Mouse (Mus musculus): Measurements from ENCODE around the gene H2-Oa. TPM values are rescaled to one million over a fixed set of nuclear protein-coding genes. Genes with fewer than 3 reads are reported as not detected.
A peak's percentile ranks its signal among the peaks of the same experiment; 100 is the strongest.

H2-Oa gene
- polyA plus RNA-seq, 1 experiment from 2014 or later: 1.1 TPM

DNA sequence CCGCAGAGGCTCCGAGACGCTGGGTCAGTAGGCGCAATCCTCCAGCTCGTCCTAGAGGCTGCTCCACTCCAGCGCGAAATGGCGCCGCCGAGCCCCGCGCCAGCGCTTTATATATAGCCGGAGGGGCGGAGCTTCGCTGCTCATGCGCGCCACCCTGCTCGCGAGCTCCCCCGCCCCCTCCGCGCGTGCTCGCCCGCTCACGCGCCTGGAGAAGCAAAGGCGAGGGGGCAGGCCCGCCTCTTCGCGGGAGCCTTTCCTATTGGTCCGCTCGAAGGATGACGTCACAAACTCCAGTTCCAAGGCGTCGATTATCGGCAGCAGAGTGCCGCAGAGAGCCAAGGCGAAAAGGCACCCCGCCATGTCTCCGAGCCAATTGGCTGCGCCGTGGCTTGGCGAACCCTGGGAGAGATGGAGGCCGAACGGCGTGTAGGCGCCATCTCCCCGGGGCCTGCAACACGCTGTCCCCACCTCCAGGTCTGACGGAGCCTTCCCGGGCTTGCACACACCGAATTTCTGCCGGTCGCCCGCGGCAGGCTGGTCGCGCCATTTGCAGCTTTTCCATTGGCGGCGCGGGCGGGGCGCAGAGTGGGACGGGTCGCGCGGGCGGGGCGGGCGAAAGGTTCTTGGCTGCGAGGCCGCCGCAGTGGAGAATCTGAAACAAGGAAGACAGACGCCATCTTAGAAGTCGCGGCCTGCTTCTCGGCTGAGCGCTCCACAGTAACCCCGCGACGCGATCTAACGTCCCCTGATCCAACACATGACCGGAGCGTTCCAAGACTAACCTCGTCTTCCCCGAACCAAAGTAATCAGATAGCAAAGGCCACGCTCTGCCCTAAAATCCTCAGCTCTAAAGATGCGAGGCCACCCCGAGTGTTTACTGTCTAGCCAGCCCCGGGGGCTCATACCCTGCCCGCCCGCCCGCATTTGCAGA lies 27.4 kb downstream of the H2-Oa start, which contains the start of gene H2-DMa:
Gene H2-DMa, plus strand, starts transcription at position 293 of the 931 bp plus-strand sequence.
- DNase-seq (ENCODE audit: low spot score): peak; percentile 100
- Histone ChIP-seq H3K4me3 (ENCODE audit: low read depth, low read length) (peak within 1 kb of the TSS; percentile 92), H3K9me3 (ENCODE audit: low read length) (no peaks in the 10 kb centered on the region), H3K9ac (replicated peaks; ENCODE audit: low read depth) (peak within 1 kb of the TSS; percentile 96), H3K27ac (ENCODE audit: low read length) (peak within 1 kb of the TSS; percentile 100), H3K4me2 (replicated peaks; ENCODE audit: low read depth, low read length) (peak within 1 kb of the TSS; percentile 94), H3K4me1 (ENCODE audit: insufficient read depth, low read depth, low read length) (peaks cover 14% of the 10 kb centered on the region; the same call in 1 of the 2 replicates), H3K27me3 (replicated peaks; ENCODE audit: insufficient read depth, low read length) (no peaks in the 10 kb centered on the region), H3K36me3 (ENCODE audit: insufficient read depth, low read length) (peaks cover 25% of the 10 kb centered on the region)
- 3% methylated on average over 84 of the region's 96 CpGs for WGBS
- ATAC-seq: peak; percentile 73
- TF ChIP-seq CTCF (IDR thresholded peaks at IDR 0.05) (peak; percentile 8; the same call in 1 of the 2 replicates), EP300 (IDR thresholded peaks at IDR 0.05) (no peak; the same call in 1 of the 2 replicates)

DNA sequence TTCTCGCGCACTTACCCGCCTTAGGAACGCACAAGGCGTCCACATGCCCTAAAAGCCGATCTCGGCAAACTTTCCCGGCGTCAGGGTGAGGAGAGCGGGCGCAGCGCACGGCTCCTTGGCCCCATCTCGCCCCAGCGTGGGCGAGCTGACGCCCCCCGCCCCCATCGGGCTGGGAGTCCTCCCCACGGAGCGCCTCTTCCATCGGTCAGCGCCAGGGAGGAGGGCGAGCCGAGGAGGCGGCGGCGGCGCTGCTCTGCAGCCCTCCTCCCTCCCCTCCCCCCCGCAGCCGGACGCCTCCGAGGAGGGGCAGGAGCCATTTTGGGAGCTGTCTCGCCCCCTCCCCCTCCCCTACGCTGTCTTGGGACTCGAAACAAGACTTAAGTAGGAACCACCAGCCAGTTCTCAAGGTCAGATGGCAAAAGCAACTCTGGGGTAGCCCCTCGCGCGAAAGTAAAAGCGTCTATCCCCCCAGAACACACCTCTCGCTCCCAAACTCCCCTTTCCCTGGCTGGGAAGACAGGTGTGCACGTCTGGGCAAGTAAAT lies 28.1 kb downstream of the H2-Oa start:
- Histone ChIP-seq H3K9ac (replicated peaks; ENCODE audit: low read depth) (peak overlapping the region; percentile 96), H3K4me3 (ENCODE audit: low read depth, low read length) (peak overlapping the region; percentile 92), H3K27ac (ENCODE audit: low read length) (peak overlapping the region; percentile 100), H3K36me3 (ENCODE audit: insufficient read depth, low read length) (peaks cover 18% of the 10 kb centered on the region), H3K4me2 (replicated peaks; ENCODE audit: low read depth, low read length) (peak overlapping the region; percentile 94), H3K27me3 (replicated peaks; ENCODE audit: insufficient read depth, low read length) (no peaks in the 10 kb centered on the region), H3K4me1 (ENCODE audit: insufficient read depth, low read depth, low read length) (peaks cover 17% of the 10 kb centered on the region; the same call in 1 of the 2 replicates), H3K9me3 (ENCODE audit: low read length) (no peaks in the 10 kb centered on the region)
- peak; percentile 34 for ATAC-seq
- WGBS: 0% methylated on average over 26 of the region's 42 CpGs
- TF ChIP-seq EP300 (IDR thresholded peaks at IDR 0.05): no peak; the same call in 1 of the 2 replicates
- no peak for TF ChIP-seq CTCF (IDR thresholded peaks at IDR 0.05)
- peak; percentile 93 for DNase-seq (ENCODE audit: low spot score)

DNA sequence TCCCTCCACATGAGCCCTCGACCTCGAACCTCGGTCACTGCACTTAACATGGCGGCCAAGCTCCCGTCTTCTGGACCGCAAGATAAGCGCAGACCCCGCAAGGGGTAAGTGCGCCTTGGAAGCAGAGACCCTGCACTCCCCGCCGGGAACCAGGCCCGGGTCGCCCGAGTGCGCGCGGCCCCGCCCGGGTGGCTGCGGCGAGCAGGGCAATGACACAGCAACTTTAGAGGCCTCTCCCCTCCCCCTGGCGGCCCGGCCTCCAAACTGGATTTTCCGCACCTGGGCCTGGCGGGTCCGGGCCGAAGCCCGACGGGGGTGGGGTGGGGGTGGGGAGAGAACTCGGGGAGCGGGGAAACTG lies 28.7 kb downstream of the H2-Oa start:
- ATAC-seq: peak; percentile 34
- under 1% methylated on average over 29 of the region's 31 CpGs for WGBS
- Histone ChIP-seq H3K4me2 (replicated peaks; ENCODE audit: low read depth, low read length) (peak overlapping the region; percentile 94), H3K4me3 (ENCODE audit: low read depth, low read length) (peak overlapping the region; percentile 92), H3K9me3 (ENCODE audit: low read length) (no peaks in the 10 kb centered on the region), H3K4me1 (ENCODE audit: insufficient read depth, low read depth, low read length) (peaks cover 17% of the 10 kb centered on the region; the same call in 1 of the 2 replicates), H3K36me3 (ENCODE audit: insufficient read depth, low read length) (peaks cover 12% of the 10 kb centered on the region), H3K27ac (ENCODE audit: low read length) (peak overlapping the region; percentile 100), H3K9ac (replicated peaks; ENCODE audit: low read depth) (peak overlapping the region; percentile 96), H3K27me3 (replicated peaks; ENCODE audit: insufficient read depth, low read length) (no peaks in the 10 kb centered on the region)
- TF ChIP-seq CTCF (IDR thresholded peaks at IDR 0.05): peak; percentile 52
- TF ChIP-seq EP300 (IDR thresholded peaks at IDR 0.05): no peak
- no peak for DNase-seq (ENCODE audit: low spot score)

DNA sequence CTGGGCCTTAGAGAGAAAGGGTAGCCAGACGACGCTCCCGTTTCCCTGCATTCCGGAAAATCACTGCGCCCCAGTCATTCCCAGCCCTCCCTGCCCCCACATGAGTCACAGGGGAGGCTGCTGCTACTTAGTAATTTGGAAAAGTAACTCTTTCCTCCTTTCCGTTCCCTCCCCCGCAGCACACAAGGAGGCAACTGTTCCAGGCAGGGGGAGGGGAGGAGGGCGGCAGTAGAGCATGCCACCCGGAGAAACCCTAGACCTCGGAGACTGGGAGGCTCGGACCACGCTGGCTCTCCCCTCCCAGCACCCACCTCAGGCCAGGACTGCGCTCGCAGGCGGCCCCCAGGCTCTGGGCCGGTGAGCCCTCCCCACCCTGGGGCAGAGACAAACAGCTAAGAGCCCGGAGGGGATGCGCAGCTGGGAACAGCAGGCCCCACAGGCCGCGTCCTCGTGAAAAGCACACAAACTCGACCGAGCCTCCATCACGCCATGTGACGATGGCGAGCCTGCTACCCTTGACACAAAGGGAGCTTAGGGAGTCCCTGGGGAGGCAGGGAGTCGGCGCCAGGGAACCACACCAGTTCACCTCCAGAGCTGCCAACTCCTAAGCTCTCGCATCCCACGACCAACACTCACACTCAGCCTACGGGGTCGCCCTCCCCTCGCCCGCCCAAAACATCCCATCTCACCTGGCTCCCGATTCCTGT lies 29.2 kb downstream of the H2-Oa start:
- Histone ChIP-seq H3K27me3 (replicated peaks; ENCODE audit: insufficient read depth, low read length) (no peaks in the 10 kb centered on the region), H3K9ac (replicated peaks; ENCODE audit: low read depth) (peak overlapping the region; percentile 96), H3K9me3 (ENCODE audit: low read length) (no peaks in the 10 kb centered on the region), H3K4me2 (replicated peaks; ENCODE audit: low read depth, low read length) (peak overlapping the region; percentile 94), H3K27ac (ENCODE audit: low read length) (peak overlapping the region; percentile 100), H3K36me3 (ENCODE audit: insufficient read depth, low read length) (peaks cover 7% of the 10 kb centered on the region), H3K4me3 (ENCODE audit: low read depth, low read length) (peak overlapping the region; percentile 92), H3K4me1 (ENCODE audit: insufficient read depth, low read depth, low read length) (peaks cover 17% of the 10 kb centered on the region; the same call in 1 of the 2 replicates)
- no peak for TF ChIP-seq CTCF (IDR thresholded peaks at IDR 0.05)
- peak; percentile 69; the same call in 1 of the 2 replicates for TF ChIP-seq EP300 (IDR thresholded peaks at IDR 0.05)
- WGBS: 1% methylated on average over 24 of the region's 35 CpGs
- peak; percentile 98 for DNase-seq (ENCODE audit: low spot score)
- peak; percentile 39 for ATAC-seq

DNA sequence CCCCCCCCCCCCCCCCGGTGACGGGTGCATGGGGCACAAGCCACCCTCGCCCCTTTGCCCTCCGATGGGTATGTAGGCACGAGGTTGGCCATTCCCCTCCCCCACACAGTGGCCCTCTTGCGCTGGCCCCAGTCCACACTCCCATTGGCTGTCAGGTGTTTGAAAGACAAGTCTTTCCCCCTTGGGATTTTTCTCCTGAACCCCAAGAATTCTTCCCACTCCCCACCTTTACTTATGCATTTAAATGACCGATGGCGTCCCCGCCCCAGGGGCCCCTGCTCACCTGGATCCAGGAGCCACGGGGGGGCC lies 29.7 kb downstream of the H2-Oa start:
- DNase-seq (ENCODE audit: low spot score): peak; percentile 81

More for the DNA sequence above, 29.7 kb downstream of the H2-Oa start:
- Histone ChIP-seq H3K36me3 (ENCODE audit: insufficient read depth, low read length) (peaks cover 2% of the 10 kb centered on the region; the same call in 1 of the 2 replicates), H3K4me2 (replicated peaks; ENCODE audit: low read depth, low read length) (peak overlapping the region; percentile 94), H3K9ac (replicated peaks; ENCODE audit: low read depth) (peak overlapping the region; percentile 96), H3K27me3 (replicated peaks; ENCODE audit: insufficient read depth, low read length) (no peaks in the 10 kb centered on the region), H3K4me3 (ENCODE audit: low read depth, low read length) (peak overlapping the region; percentile 92), H3K9me3 (ENCODE audit: low read length) (no peaks in the 10 kb centered on the region), H3K4me1 (ENCODE audit: insufficient read depth, low read depth, low read length) (peaks cover 14% of the 10 kb centered on the region; the same call in 1 of the 2 replicates), H3K27ac (ENCODE audit: low read length) (peak overlapping the region; percentile 100)
- no peak for TF ChIP-seq CTCF (IDR thresholded peaks at IDR 0.05)
- no peak for TF ChIP-seq EP300 (IDR thresholded peaks at IDR 0.05)
- ATAC-seq: no peak
- WGBS: 0% methylated on average over 5 of the region's 10 CpGs

All from lung, postnatal 0 days (tissue).